Mouse (Mus musculus) ovary, adult 2 months (tissue): ENCODE results near the gene Tmem138. TPM values are rescaled to one million over a fixed set of nuclear protein-coding genes. Genes with fewer than 3 reads are reported as not detected.

Experiments used
- polyA plus RNA-seq: library from polyadenylated mRNA; depleted of rRNA; stranded (reverse); fragments of >200 nt; gene quantifications from 2 replicates; pipeline ENCODE4 v1.2.3, GENCODE M21; 2012; rRNA removed

Gene Tmem138
- 15.5 and 19.1 TPM in 2 replicates for polyA plus RNA-seq

DNA sequence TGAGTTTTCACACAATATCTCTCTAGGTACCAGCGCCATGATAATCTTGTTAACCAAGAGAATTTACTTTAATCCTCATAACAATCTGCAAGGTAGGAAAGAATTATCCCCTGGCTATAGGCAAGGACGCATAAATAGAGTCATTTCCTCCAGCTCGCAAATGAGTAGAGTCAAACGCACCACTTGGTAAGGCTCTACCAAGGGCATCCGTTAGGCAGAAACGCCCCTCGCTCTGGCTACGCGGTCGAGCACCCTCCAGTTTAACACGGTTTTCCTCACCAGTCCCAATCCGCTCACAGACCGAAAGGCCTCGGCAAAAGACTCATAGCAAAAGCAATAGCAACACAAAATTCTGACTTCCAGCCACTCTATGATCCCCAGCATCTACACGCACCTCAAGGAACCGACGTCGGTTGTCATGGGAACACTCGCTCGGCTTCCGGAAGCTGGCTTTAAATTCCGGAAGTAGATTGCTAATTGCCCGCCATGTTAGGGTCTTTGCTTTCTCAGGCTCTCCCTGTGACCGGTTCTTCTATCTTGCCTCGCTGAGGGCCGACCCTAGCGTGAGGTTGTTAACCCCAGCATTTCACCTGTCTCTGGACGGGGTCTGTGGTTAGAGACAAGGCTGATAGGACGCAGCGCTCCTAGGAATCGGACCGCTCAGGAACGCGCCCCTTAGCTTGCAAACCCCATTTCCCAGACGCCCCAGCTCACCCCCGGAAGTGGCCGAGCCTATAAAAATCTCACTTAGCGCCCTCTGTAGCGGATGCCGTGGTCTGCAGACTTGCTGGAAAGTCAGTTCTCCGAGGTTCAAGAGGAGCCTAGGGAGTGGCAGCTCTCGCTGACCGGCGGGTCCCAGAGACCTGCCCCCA is at the start of gene Tmem138, which contains the start of gene Cyb561a3:
Tmem138 (minus strand) TSS at position 673 of the 872 bp plus-strand sequence.
Cyb561a3 (plus strand) TSS at position 483 of the 872 bp plus-strand sequence.

DNA sequence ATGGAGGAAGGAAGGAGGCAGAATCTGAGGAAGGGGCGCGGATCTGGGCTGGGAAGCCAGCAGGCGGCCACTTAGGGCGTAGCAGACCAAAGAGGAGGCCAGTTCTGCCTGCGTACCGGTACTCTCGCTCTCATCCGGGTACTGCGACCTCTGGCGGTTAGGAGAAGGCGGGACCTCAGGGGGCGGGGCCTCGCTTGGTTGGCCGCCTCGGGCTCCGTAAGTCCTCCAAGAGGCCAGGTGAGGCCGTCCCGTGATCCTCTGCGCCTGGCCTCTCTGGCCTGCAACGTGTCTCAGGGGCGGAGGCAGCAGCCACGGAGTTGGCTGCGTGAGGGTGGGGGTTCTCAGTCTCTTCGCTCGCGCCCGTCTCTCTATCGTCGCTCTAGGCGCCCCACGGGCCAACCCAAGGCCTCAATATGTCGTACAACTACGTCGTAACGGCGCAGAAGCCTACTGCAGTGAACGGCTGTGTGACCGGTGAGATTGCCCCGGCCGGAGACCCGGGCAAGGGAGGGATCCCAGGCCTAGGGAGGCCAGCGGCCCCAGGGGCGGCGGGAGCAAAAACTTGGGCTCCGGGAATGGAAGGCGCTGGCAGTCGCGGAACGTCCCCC is 28.2 kb upstream of the Tmem138 start, which contains the start of the genes Ddb1 and Tkfc:
Ddb1 (plus strand) TSS at position 35 of the 608 bp plus-strand sequence.
Tkfc (minus strand) TSS at position 362 of the 608 bp plus-strand sequence.

DNA sequence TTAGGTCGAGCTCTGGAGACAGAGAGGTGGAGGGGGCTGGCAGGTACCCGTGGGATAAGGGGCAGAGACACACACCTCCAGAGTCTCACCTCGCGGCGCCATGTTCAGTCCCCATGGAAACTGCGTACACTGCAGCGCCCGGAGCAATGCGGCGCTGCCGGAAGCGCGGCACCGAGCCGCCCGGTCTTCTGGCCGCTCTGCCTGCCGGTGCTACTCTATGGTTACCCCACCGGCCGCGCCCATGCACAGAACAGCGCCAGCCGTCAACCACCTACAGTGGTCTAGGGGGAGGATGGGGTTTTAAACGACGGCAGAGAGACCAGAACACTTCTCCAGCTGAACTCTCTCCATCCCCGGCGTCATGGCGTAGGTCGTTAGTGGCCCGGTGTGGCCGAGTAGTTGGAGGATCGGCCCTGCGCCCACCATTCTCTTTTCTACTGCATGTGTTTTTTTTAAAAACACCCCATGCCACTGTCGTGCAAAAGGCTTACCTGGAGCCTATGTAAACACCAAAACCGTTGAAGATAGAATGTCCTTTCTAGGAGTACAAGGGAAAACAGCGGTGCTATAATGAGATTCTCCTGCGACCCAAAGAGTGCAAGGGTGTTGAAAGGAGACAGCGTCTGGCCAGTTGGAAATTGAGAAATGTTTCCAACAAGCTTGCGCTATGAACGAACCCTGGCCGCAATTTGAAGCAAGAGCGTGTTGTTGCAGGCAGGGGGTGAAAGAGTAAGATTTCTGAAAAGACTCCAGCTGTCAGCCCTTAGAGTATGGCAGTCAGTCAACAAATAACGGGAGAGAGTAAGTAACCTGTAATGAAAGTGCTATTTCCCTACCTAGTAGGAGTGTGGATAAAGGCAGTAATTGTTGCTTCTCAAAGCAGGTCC is 21.3 kb downstream of the Tmem138 start, which contains the start of gene Tmem216:
Tmem216 (minus strand) TSS at position 615 of the 887 bp plus-strand sequence.

DNA sequence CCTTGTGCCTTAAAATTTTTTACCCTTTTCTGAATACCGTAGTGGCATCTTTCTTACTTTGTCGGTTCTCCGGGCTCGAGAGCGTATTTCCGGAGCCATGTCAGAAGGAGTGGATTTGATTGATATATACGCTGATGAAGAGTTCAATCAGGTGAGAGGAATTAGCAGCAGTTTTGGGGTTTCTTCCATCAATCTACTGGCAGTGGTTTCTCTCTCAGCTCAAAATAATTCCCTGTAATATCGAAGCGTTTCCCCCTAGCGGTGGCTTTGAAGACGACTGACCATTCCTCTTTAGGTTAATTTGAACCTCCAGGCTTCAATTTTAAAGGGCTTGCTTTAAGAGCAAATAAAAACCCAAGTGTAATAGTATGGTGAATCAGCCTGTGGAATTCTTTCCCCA is 51.3 kb downstream of the Tmem138 start, which contains the start of gene Sdhaf2:
Sdhaf2 (minus strand) TSS at position 233 of the 400 bp plus-strand sequence.

DNA sequence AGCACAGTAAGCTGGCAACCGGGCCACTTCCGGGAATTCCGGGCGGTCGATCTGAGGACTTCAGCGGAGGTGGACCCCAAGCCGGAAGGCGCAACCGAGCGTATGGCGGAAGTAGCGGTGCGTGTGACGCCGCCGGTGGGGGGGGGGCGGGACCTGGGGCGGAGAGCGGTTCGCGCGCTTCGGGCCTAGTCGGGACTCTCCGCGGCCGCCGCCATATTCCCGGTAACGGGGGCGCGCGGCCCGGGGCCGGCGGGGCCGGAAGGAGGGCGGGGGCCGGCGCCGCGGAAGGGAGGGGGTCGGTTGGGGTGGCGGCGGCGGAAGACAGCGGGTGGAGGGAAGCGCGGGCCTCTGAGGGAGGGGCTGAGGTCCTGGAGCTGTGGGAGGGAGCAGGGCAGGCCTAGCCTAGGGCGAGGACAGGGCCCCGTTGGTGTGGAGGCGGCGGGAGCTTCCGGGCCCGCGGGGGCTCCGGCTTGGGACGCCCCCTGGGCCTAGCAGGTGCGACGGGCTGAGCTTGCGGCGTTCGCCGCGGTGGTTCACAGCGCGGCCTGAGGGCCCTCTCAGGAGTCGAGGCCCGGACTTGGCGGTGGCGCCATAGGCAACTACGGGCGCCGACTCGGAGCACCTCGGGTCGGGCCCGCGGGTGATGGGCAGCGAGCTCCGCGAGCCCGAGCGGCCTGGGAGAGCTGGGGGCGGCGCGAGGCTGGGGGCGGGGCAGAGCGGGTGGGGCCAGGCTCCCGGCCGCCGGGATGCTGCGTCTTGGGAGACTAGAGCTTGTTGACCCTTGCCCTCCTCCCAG is 51.9 kb downstream of the Tmem138 start, which contains the start of gene Cpsf7:
Cpsf7 (plus strand) TSS at position 161 of the 796 bp plus-strand sequence.

Other genes starting within 250 kb of the Tmem138 start
- gene Syt7, start 188.3 kb downstream of the Tmem138 start, polyA plus RNA-seq: 42.2 and 53.2 TPM in 2 replicates
- gene Lrrc10b, start 119.9 kb downstream of the Tmem138 start, polyA plus RNA-seq: 46.3 and 61.4 TPM in 2 replicates
- gene Ppp1r32, start 94.4 kb downstream of the Tmem138 start, polyA plus RNA-seq: 16.4 and 18.1 TPM in 2 replicates
- gene Cpsf7, start 52.1 kb downstream of the Tmem138 start, polyA plus RNA-seq: 31.6 and 52.4 TPM in 2 replicates
- 19.1 and 24.4 TPM in 2 replicates for gene Sdhaf2, start 51.2 kb downstream of the Tmem138 start, polyA plus RNA-seq
- 18.1 and 23.6 TPM in 2 replicates for gene Tmem216, start 21.1 kb downstream of the Tmem138 start, polyA plus RNA-seq
- 41.1 and 42.6 TPM in 2 replicates for gene Cyb561a3, start 190 bp downstream of the Tmem138 start, polyA plus RNA-seq
- gene Ddb1, start 28.0 kb upstream of the Tmem138 start, polyA plus RNA-seq: 140 and 182 TPM in 2 replicates
- 17.7 and 18.7 TPM in 2 replicates for gene Tkfc, start 28.3 kb upstream of the Tmem138 start, polyA plus RNA-seq
- 0.47 and 1.0 TPM in 2 replicates for gene Vwce, start 56.9 kb upstream of the Tmem138 start, polyA plus RNA-seq
- 1.4 and 2.0 TPM in 2 replicates for gene Pga5, start 100.7 kb upstream of the Tmem138 start, polyA plus RNA-seq
- 31.6 and 39.4 TPM in 2 replicates for gene Vps37c, start 111.4 kb upstream of the Tmem138 start, polyA plus RNA-seq
- gene Cd5, start 161.6 kb upstream of the Tmem138 start, polyA plus RNA-seq: 0.25 and 0.53 TPM in 2 replicates